In genomic region chr1:88879367-88879766, GRCm38 (mm10) we compare ENCODE assay signal across 20 mouse cellular contexts.
"Had no signal": no experiment of that assay in that cellular context is flagged by ENCODE, and none has a peak within 500 bp of the region (broad histone marks: within the 10 kb centered on the region; RNA-seq: fewer than 3 reads in every experiment).

No protein-coding gene starts in this region.

- ATAC-seq: liver, postnatal 0 days; lung, postnatal 0 days; midbrain, embryonic 16.5 days had no signal

- H3K9ac ChIP-seq: liver, embryonic 15.5 days; liver, postnatal 0 days; lung, embryonic 15.5 days; midbrain, embryonic 12.5 days; neural tube, embryonic 12.5 days; stomach, embryonic 15.5 days had no signal

- H3K4me2 ChIP-seq: liver, embryonic 15.5 days; lung, embryonic 15.5 days; midbrain, embryonic 12.5 days; neural tube, embryonic 12.5 days; stomach, embryonic 15.5 days had no signal

- H3K4me3 ChIP-seq: liver, embryonic 15.5 days; lung, embryonic 15.5 days; megakaryocyte, embryonic 14.5 days; midbrain, embryonic 10.5 days; midbrain, embryonic 12.5 days; neural tube, embryonic 12.5 days; stomach, embryonic 15.5 days had no signal

- H3K9me3 ChIP-seq: liver, embryonic 15.5 days; lung, embryonic 15.5 days; midbrain, embryonic 10.5 days; midbrain, embryonic 12.5 days; neural tube, embryonic 12.5 days; stomach, embryonic 15.5 days had no signal

- H3K4me1 ChIP-seq: liver, embryonic 15.5 days; megakaryocyte, embryonic 14.5 days; midbrain, embryonic 10.5 days; midbrain, embryonic 12.5 days; neural tube, embryonic 12.5 days; stomach, embryonic 15.5 days had no signal

- H3K36me3 ChIP-seq: liver, embryonic 15.5 days; lung, embryonic 15.5 days; midbrain, embryonic 10.5 days; midbrain, embryonic 12.5 days; neural tube, embryonic 12.5 days; stomach, embryonic 15.5 days had no signal

- H3K27ac ChIP-seq: liver, embryonic 15.5 days; lung, embryonic 15.5 days; macrophage; midbrain, embryonic 10.5 days; midbrain, embryonic 12.5 days; neural tube, embryonic 12.5 days; stomach, embryonic 15.5 days; stomach, postnatal 0 days had no signal

- H3K27me3 ChIP-seq: liver, embryonic 15.5 days; lung, embryonic 15.5 days; megakaryocyte, embryonic 14.5 days; neural tube, embryonic 12.5 days; stomach, embryonic 15.5 days had no signal

- DNase-seq: liver, postnatal 0 days; lung, adult 2 months; lung, postnatal 14 days; lung, postnatal 36 days; midbrain, embryonic 14.5 days; right cerebral cortex, postnatal 14 days; thymus, adult 18-20 months; thymus, postnatal 14 days; thymus, postnatal 36 days had no signal
